Mouse (Mus musculus): ENCODE measurements at regions not wholly inside any gene's neighbourhood (a gene's known extent, or its start where the extent isn't known, plus 50 kb on each side); places are given as distances from the start of the nearest gene placed in this dataset.

DNA sequence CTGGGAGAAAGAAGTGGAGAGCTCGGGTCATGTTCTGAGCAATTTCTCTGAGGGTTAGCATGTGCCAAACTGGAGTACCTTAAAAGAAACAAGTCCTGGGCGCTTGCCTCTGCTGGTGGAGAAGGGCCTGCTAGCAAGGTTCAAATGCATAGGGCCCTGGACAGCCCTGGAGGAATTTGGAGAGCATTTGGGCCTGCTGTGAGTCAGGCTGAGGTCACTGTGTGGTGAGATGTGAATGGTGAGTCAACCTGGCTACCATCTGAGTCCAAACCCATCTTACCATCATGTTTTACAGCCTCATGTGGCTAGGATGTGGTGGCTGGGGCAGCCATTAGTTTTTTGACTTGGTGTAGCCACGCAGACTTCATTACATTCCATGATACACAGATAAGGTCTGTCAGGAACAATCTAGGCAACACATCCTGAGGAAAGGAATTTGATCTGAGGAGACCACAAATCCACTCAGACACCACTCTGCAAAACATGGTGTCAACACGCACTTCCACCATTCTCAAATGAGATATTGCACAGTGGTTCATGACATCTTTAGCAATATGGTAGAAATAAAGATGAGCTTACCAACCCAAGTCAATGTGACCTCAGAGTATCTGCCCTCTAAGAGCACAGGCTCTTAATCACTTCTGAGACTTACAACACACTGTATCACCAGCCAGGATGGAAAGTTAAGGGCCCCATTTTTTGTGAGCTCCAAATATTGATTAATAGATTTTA lies 83.1 kb downstream of the Thbs2 start:
- H3K27me3 ChIP-seq (replicated peaks; ENCODE audit: control insufficient read depth, insufficient read depth, low read length): no peaks in the 10 kb centered on the region
- no peaks in the 10 kb centered on the region for H3K4me1 ChIP-seq (replicated peaks; ENCODE audit: control insufficient read depth, insufficient read depth, low read length)
- no peak overlapping the region for H3K4me2 ChIP-seq (ENCODE audit: low read length)
- 76% methylated on average over 4 of the region's 4 CpGs for WGBS
- ATAC-seq (replicated peaks; ENCODE audit: low FRiP score, low TSS enrichment, low read depth) (no peak), DNase-seq (ENCODE audit: low spot score) (no peak)
- H3K9ac ChIP-seq (ENCODE audit: low read length): no peak overlapping the region
- no peaks in the 10 kb centered on the region for H3K9me3 ChIP-seq (ENCODE audit: control insufficient read depth, low read length)
- H3K27ac ChIP-seq (ENCODE audit: low read depth): no peak overlapping the region
- H3K4me3 ChIP-seq (ENCODE audit: low read depth, low read length): no peak overlapping the region
- H3K36me3 ChIP-seq (ENCODE audit: control insufficient read depth, insufficient read depth, low read length): no peaks in the 10 kb centered on the region

DNA sequence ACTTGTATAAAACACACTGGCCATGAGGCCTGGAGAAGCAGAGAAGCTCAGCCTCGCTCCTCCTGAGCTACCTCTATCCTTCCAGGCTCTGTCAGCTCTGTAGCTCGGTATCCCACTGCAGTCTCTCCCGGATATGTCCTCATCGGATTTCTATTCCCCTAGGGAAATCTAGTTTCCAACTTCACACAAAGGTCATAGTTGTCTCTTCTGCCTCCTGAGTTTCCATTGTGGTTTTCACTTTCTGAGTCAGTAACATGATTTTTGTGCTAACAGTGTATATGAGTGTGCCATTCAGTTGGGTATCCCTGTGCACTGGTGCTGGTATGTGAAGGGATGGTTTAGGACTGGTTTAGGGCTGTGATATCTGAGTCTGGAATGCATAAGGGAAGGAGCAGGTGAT lies 85.2 kb downstream of the Thbs2 start:
- Histone ChIP-seq H3K4me1 (replicated peaks; ENCODE audit: control insufficient read depth, insufficient read depth, low read length) (no peaks in the 10 kb centered on the region), H3K9ac (ENCODE audit: low read length) (no peak overlapping the region), H3K27ac (ENCODE audit: low read depth) (no peak overlapping the region), H3K4me3 (ENCODE audit: low read depth, low read length) (no peak overlapping the region), H3K36me3 (ENCODE audit: control insufficient read depth, insufficient read depth, low read length) (no peaks in the 10 kb centered on the region), H3K27me3 (replicated peaks; ENCODE audit: control insufficient read depth, insufficient read depth, low read length) (no peaks in the 10 kb centered on the region), H3K4me2 (ENCODE audit: low read length) (no peak overlapping the region), H3K9me3 (ENCODE audit: control insufficient read depth, low read length) (no peaks in the 10 kb centered on the region)
- DNase-seq (ENCODE audit: low spot score) (no peak), ATAC-seq (replicated peaks; ENCODE audit: low FRiP score, low TSS enrichment, low read depth) (no peak)
- 85% methylated on average over 4 of the region's 4 CpGs for WGBS

DNA sequence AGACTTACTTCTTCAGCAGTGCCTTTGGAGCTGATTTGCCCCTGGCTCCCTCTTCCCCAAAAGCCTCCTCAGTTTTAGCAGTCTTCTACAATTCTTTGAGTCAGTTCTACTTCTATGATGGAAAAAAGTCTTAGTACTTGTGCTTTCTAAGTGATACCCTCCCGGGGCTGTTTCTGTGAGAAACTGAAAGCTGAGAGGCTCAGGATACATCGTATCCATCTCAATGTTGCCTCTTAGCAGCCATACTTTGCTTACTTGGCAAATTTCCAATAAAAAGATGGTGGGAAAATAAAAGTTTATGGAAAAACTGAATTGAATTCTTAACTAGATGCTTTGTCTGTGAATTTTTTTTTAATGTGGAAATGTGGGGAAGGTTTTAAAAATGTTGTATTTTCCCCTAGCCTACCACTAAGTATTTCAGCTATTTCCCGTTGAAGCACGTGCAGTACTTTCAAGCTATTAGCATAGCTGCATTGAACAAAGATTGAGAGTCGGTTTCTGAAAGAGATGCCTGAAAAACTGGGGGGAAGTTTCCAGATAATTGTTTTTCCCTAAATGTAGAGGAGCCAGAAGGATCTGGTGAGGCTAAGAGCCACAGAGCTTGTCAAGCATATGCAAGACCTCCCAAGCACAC lies 87.6 kb downstream of the Thbs2 start:
- no peaks in the 10 kb centered on the region for H3K36me3 ChIP-seq (ENCODE audit: control insufficient read depth, insufficient read depth, low read length)
- H3K4me2 ChIP-seq (ENCODE audit: low read length): no peak overlapping the region
- H3K4me3 ChIP-seq (ENCODE audit: low read depth, low read length): no peak overlapping the region
- WGBS: 74% methylated on average over 5 of the region's 5 CpGs
- no peak for ATAC-seq (replicated peaks; ENCODE audit: low FRiP score, low TSS enrichment, low read depth)
- DNase-seq (ENCODE audit: low spot score): peak; percentile 41
- H3K9me3 ChIP-seq (ENCODE audit: control insufficient read depth, low read length): no peaks in the 10 kb centered on the region
- H3K27ac ChIP-seq (ENCODE audit: low read depth): no peak overlapping the region
- H3K27me3 ChIP-seq (replicated peaks; ENCODE audit: control insufficient read depth, insufficient read depth, low read length): no peaks in the 10 kb centered on the region
- H3K9ac ChIP-seq (ENCODE audit: low read length): no peak overlapping the region
- H3K4me1 ChIP-seq (replicated peaks; ENCODE audit: control insufficient read depth, insufficient read depth, low read length): no peaks in the 10 kb centered on the region

DNA sequence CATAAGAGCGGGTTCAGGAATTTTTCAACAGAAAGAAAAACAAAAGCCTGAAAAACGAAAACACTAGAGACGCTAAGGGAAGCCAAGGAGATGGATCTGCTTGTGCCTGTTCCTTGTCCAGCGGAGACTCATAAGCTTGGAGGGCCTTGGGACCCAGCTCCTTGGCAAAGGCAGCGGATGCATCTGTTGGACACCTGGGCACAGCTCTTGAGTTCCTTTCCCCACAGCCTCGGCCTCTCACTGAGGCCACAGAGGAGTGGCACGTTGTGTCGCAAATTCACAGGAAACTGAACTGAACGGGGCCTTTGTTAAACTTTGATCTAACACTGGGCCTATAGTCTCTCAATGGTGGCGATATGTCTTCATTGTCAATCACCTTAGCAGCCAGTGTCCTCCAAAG lies 94.4 kb downstream of the Thbs2 start:
- Histone ChIP-seq H3K9ac (ENCODE audit: low read length) (no peak overlapping the region), H3K4me2 (ENCODE audit: low read length) (no peak overlapping the region), H3K9me3 (ENCODE audit: control insufficient read depth, low read length) (no peaks in the 10 kb centered on the region), H3K4me3 (ENCODE audit: low read depth, low read length) (no peak overlapping the region), H3K4me1 (replicated peaks; ENCODE audit: control insufficient read depth, insufficient read depth, low read length) (0 out of 2 replicates have a peak, but pooled peaks cover 4% of the 10 kb centered on the region), H3K27me3 (replicated peaks; ENCODE audit: control insufficient read depth, insufficient read depth, low read length) (no peaks in the 10 kb centered on the region), H3K27ac (ENCODE audit: low read depth) (no peak overlapping the region), H3K36me3 (ENCODE audit: control insufficient read depth, insufficient read depth, low read length) (no peaks in the 10 kb centered on the region)
- DNase-seq (ENCODE audit: low spot score) (no peak), ATAC-seq (replicated peaks; ENCODE audit: low FRiP score, low TSS enrichment, low read depth) (no peak)
- 67% methylated on average over 10 of the region's 10 CpGs for whole genome bisulfite sequencing

DNA sequence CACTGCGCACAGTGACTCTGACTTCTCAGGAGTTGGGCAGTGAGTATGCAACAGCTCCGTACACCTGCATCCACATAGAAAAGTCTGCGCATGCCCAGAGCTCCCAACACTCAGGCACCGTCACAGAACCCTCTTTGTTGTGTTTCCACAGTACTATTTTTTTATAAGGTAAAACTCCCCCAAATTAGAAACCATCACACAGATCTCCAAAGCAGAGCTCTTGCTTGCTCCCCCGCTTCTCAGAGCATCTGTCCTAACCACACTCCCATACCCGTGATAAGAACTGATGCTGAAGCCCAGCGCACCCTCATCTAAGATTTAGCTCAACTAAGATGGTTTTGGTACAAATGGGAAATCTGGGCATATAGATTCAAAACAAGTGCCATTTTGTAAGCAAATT lies 97.6 kb downstream of the Thbs2 start:
- no peak for ATAC-seq (replicated peaks; ENCODE audit: low FRiP score, low TSS enrichment, low read depth)

DNA sequence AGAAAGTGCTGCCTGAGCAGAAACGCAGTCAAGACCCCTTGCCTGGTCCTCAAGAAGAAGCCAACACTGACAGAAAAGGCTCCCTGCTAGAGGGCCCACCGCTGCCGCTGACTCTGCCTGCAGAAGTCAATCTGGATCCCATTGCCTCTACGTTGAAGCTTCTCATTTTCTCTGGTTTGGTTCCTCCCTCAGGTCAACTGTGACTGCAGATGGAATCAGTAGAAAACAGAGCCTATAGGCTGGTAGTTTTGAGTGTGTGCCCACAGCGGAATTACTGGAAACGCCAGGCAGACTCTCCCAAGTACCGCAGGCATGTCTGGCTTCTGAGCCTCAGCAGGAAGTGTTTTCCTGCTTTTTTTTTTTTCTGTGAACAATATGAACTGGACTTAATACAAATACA lies 98.5 kb downstream of the Thbs2 start:
- ATAC-seq (replicated peaks; ENCODE audit: low FRiP score, low TSS enrichment, low read depth): no peak
- Histone ChIP-seq H3K27ac (ENCODE audit: low read depth) (no peak overlapping the region), H3K4me1 (replicated peaks; ENCODE audit: control insufficient read depth, insufficient read depth, low read length) (no peaks in the 10 kb centered on the region), H3K36me3 (ENCODE audit: control insufficient read depth, insufficient read depth, low read length) (no peaks in the 10 kb centered on the region), H3K9me3 (ENCODE audit: control insufficient read depth, low read length) (no peaks in the 10 kb centered on the region), H3K27me3 (replicated peaks; ENCODE audit: control insufficient read depth, insufficient read depth, low read length) (no peaks in the 10 kb centered on the region), H3K4me3 (ENCODE audit: low read depth, low read length) (no peak overlapping the region), H3K9ac (ENCODE audit: low read length) (no peak overlapping the region), H3K4me2 (ENCODE audit: low read length) (no peak overlapping the region)
- 70% methylated on average over 7 of the region's 7 CpGs for WGBS
- DNase-seq (ENCODE audit: low spot score): no peak

More for the DNA sequence above, 97.6 kb downstream of the Thbs2 start:
- H3K4me2 ChIP-seq (ENCODE audit: low read length): no peak overlapping the region
- H3K36me3 ChIP-seq (ENCODE audit: control insufficient read depth, insufficient read depth, low read length): no peaks in the 10 kb centered on the region
- DNase-seq (ENCODE audit: low spot score): no peak
- H3K9ac ChIP-seq (ENCODE audit: low read length): no peak overlapping the region
- 86% methylated on average over 7 of the region's 7 CpGs for WGBS
- no peaks in the 10 kb centered on the region for H3K9me3 ChIP-seq (ENCODE audit: control insufficient read depth, low read length)
- H3K4me3 ChIP-seq (ENCODE audit: low read depth, low read length): no peak overlapping the region
- H3K27ac ChIP-seq (ENCODE audit: low read depth): no peak overlapping the region
- no peaks in the 10 kb centered on the region for H3K27me3 ChIP-seq (replicated peaks; ENCODE audit: control insufficient read depth, insufficient read depth, low read length)
- 0 out of 2 replicates have a peak, but pooled peaks cover 4% of the 10 kb centered on the region for H3K4me1 ChIP-seq (replicated peaks; ENCODE audit: control insufficient read depth, insufficient read depth, low read length)

DNA sequence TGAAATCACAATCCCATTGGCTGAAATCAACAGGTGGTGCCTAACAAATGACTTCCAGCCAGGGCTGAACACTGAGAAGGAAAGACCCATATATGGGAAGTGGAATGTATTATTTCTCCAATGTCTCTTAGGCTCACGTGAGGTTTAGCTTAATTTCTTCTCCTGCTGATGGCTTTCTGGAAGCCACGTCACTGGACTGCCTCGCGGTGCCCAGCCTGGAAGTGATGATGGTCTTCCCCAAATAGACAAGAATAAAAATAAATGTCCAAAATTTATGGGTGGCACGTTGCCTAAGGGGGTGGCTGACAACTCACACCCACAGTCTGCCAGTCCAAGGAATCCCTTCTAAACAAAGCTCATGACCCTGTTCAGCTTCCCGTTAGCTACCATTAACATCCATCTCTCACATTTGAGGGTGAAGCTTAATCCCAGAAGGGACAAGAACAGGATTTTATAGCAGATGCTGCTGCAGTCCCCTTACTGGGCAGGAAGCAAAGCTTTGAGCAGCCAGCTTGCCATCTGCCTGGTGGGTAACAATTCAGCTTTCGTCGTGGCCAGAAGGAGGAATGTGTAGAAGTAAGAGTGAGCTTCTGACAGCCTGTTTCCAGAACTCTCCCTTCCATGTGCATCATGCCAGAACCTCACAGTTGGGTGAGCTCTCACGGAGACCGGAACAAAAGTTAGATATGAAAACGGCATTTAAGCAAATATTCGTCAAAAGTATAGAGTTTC lies 105.8 kb downstream of the Thbs2 start:
- Histone ChIP-seq H3K36me3 (ENCODE audit: control insufficient read depth, insufficient read depth, low read length) (no peaks in the 10 kb centered on the region), H3K4me2 (ENCODE audit: low read length) (no peak overlapping the region), H3K9ac (ENCODE audit: low read length) (no peak overlapping the region), H3K9me3 (ENCODE audit: control insufficient read depth, low read length) (no peaks in the 10 kb centered on the region), H3K27me3 (replicated peaks; ENCODE audit: control insufficient read depth, insufficient read depth, low read length) (no peaks in the 10 kb centered on the region), H3K4me3 (ENCODE audit: low read depth, low read length) (no peak overlapping the region), H3K4me1 (replicated peaks; ENCODE audit: control insufficient read depth, insufficient read depth, low read length) (no peaks in the 10 kb centered on the region), H3K27ac (ENCODE audit: low read depth) (no peak overlapping the region)
- WGBS: 81% methylated on average over 12 of the region's 12 CpGs
- ATAC-seq (replicated peaks; ENCODE audit: low FRiP score, low TSS enrichment, low read depth): no peak
- DNase-seq (ENCODE audit: low spot score): no peak

DNA sequence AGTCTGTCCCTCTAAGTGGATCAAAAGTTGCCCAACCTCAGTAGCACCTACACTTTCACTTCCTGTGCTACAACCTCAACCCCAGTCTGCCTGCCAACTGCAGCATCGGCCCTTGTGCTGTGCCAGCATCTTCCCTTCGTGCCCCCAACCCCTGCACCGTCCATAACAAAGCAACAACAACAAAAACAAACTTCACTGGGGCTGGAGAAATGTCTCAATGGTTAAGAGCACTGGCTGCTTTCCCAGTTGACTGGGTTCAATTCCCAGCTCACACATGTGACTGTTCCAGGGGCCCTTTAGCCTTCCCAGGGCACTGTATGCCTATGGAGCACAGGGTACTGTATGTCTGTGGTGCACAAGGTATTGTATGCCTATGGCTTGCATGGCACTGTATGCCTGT lies 114.4 kb downstream of the Thbs2 start:
- Histone ChIP-seq H3K9me3 (ENCODE audit: control insufficient read depth, low read length) (no peaks in the 10 kb centered on the region), H3K36me3 (ENCODE audit: control insufficient read depth, insufficient read depth, low read length) (no peaks in the 10 kb centered on the region), H3K27ac (ENCODE audit: low read depth) (no peak overlapping the region), H3K4me2 (ENCODE audit: low read length) (no peak overlapping the region), H3K4me3 (ENCODE audit: low read depth, low read length) (no peak overlapping the region), H3K9ac (ENCODE audit: low read length) (no peak overlapping the region), H3K27me3 (replicated peaks; ENCODE audit: control insufficient read depth, insufficient read depth, low read length) (no peaks in the 10 kb centered on the region), H3K4me1 (replicated peaks; ENCODE audit: control insufficient read depth, insufficient read depth, low read length) (peaks cover 7% of the 10 kb centered on the region; the same call in 1 of the 2 replicates)
- DNase-seq (ENCODE audit: low spot score) (no peak), ATAC-seq (replicated peaks; ENCODE audit: low FRiP score, low TSS enrichment, low read depth) (no peak)
- WGBS: 77% methylated on average over 3 of the region's 3 CpGs
